Mouse (Mus musculus): ENCODE measurements at regions not wholly inside any gene's neighbourhood (a gene's known extent, or its start where the extent isn't known, plus 50 kb on each side); places are given as distances from the start of the nearest gene placed in this dataset.

DNA sequence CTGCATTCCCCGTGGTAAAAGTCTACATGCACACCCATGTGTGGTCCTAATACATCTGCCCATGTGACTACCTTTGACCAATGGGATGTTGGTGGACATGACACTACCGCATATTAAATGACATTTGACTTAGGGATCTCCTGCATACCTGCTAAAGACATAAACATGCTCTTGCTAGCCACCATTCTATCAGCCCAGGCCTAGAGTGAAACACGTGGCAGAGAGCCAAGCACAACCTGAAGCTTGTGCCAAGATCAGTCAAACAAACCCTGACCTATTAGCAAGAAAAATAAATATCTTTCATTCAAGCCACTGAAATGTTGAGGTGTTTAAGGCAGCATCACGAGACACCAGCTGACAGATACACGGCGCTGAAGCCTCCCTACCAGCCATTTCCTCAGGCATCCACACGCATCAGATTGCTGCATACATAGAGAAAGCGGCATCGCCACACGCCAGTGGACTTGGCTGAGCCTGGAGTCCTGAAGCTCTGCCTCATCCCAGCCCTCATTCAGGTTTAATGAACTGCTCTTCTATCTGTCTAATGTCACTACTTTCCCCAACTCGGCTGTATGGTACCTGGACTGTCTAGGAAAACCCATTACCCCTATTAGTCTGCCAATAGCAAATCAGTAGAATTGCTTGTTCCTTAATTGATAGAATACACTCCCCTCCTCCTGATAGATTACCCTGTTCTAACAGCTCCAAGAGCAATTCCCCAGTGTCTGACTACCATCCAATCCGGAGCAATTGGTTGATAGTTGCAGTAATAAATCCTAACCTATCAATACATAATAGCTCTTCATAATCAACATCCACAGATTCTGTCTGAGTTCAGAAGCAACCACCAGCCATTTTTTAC lies 242.8 kb upstream of the Rsrc1 start:
- peak; percentile 3 for DNase-seq (ENCODE audit: low spot score)

- no peak for DNase-seq (ENCODE audit: low spot score)
These were observed 241.7 kb upstream of the Rsrc1 start for GRCm38 (mm10) chr3:66739356-66740014.

- DNase-seq (ENCODE audit: low spot score) = no peak
These were observed 236.9 kb upstream of the Rsrc1 start for GRCm38 (mm10) chr3:66744133-66744913.

DNA sequence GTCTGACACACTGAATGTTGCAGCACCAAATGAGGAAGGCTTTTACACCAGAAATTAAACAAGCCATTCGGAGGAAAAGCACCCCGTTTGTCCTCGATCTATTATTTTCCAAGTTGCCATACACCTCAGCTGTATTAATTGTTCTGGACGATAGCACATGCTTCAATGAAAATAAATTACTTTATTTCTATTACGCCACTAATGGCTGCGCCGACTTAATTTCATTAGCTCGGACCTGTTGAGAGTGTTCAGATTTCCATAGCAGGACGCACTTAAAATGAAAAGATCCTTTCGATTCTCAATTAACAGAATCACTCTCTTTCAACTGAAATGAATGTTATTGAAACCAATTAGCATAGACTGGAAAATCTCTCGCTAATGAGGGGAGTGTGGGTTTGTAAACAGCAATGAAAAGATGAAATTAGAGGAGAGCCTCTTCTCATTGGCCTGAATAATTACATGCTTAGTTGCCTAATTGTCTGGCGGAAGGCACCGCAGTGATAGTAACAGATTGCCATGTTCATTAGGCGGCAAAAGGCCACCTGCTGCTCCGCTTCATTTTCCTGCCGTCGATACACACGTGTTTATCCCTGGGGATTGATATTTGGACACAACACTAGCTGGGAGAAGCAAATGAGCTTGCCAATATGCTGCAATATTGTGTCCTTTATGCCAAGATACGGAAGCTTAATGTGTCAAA lies 234.7 kb upstream of the Rsrc1 start:
- DNase-seq (ENCODE audit: low spot score) = no peak

DNA sequence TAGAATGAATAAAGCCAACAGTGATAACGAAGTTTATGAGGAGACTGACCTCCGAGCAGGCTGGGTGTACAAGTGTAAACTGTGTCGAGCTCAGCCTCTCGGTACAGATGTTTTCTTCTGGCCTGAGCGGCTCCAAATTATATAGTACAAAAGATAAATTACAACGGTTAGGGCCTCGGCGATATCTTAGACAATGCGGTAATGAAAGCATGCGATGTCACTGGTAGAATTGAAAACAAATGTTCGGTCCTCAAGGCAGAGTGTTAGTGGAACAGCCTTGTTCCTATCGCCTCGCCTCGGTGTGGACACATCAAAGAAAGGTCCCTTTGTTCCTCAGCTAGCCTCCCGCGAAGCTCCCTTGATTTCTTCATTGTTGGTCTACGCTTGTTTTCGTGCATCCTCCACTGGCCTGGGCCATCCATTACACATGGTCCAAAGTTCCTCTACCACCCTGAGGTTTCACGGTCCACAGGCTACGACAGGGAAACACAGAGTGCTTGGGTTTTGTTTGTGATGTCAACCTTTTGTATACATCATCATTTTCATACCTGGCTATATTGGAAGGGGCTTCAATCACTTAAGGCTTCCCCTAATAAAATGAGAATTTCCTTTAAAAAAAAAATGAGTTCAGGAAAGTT lies 234.0 kb upstream of the Rsrc1 start:
- no peak for DNase-seq (ENCODE audit: low spot score)

DNA sequence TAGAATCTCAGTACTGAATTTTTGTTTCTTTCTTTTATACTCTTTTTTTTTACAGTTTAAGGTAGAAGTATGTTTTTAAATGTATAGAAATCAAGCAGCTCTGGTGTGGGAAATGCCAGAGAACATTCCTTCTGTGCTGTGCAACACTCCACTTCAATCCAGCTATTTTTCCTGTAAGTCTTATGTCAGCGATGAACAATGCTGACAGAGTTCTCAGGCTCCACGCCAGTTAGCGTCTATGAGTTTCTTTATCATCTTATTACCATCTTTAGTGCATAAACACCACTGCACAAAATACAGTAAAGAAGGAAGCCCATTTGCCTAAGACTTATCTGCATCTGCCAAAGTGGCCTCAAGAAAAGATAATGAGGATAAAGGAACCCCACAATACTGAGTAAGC lies 223.0 kb upstream of the Rsrc1 start:
- no peak for DNase-seq (ENCODE audit: low spot score)

GRCm38 (mm10) chr3:66759841-66760240 lies 221.3 kb upstream of the Rsrc1 start:
- no peak for DNase-seq (ENCODE audit: low spot score)

DNA sequence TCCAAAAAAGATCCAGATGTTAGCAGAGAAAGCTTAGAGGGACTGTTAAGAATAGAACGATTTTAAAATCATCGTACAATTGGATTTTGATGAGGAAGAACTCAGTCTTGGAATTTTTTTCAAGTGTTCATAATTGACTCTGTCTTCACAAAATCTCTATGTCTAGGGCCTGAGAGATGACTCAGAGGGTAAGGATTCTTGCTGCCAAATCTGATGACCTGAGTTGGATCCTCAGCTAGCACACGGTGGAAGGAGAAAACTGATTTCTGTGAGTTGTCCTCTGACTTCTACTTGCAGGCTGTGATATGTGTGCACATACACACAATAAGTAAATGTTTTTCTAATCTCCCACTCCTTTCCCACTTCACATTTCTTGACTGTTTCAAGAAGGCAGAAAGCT lies 218.7 kb upstream of the Rsrc1 start:
- no peak for DNase-seq (ENCODE audit: low spot score)

DNA sequence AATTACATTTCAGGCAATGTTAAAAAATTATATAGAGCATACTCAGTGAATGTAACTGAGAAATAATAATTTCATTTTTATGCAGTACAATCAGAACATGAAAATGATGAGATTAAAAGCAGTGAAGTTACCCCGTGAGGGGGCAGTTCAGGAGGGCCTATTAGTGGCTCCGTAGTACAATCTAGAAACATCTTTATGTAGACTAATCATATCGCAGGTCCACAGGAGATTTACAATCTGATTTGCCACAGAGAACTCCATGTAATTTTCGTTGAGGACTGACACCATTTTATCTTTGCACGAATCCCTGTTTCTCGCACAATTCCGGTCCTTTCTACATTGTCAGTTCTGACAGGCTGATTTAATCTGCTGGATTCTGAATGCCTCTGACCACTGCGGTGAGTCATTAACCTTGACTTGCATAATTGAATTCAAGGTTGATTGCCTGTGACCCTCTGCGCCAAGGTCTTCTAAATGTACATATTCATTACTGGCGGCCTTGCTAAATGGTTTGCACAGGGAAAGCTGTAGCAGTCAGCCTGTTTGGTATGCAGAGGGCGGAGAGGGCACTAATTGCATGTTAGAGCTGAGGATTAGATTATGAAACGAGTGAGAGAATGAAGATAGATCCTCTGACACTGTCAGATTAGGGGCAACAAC lies 183.7 kb upstream of the Rsrc1 start:
- no peak for DNase-seq (ENCODE audit: low spot score)

DNA sequence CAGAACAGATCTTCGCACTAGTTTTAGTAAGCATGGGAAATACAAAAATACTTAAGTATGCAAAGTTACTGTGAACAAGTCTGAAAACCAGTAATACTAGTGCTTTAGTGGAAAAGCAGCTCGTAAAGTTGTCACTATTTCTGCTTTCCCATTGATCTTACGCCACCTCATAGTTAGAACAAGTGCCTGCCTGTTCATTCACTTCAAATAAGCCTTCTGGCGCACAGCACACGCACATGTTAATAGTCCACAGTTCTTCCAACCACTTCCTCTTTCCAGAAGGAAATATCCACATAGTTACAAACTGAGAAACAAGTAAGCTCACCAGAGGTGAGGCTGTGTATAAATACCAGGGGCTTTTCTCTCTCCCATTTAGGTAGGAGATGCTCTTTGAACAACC lies 182.9 kb upstream of the Rsrc1 start:
- DNase-seq (ENCODE audit: low spot score) = no peak

DNA sequence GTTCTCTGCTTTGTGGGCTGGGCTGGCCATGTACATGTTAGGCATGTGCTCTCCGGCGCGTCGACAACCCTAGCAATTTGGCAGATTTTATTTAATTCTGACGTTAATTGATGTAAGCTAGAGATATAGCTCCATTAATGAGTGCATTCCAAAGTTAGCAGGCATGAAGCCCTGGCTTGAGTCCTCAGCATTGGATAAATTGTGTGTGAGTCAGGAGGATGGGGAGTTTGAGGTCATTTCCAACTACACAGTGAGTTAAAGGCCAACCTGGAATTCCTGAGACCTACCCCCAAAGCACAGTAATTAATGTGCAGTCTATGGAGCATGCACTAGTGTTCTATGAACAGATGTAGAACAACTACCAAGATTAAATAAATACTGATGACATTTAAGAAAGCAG lies 178.7 kb upstream of the Rsrc1 start:
- DNase-seq (ENCODE audit: low spot score) = no peak

GRCm38 (mm10) chr3:66806176-66806575 lies 175.0 kb upstream of the Rsrc1 start:
- no peak for DNase-seq (ENCODE audit: low spot score)

DNA sequence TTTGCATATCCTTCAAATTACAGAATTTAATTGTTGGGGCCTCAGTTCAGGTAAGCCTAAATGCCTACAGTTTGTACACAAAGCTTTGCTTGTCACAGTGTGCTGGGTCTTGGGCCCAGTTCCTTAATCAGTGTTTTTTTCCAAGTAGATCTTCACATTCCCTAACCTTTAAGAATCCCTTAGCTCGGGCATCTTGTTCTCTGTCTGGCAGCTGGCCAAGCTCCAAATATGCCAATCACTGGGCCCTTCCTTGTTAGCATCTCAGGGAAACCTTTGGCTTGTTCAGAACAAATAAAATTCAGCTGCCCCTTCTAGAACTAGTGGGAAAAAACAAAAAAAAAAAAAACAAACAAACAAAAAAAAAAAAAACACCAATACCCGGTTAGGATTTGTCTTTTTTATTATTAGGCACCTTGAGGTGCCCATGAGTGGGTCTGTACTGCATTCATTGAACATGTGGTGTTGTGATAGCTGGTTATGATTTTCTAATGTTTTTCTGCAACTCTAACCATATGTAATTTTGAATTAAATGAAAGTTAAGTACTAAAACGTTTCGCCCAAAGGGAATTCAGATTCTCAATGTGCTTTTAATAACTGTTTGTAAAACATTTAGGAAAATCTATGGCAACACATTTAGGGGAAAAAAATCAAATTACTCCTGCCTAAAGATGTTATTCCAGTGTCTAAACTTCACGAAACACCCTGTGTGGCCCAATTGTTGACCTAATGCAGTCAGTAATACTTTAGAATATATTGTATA lies 168.3 kb upstream of the Rsrc1 start:
- no peak for DNase-seq (ENCODE audit: low spot score)

DNA sequence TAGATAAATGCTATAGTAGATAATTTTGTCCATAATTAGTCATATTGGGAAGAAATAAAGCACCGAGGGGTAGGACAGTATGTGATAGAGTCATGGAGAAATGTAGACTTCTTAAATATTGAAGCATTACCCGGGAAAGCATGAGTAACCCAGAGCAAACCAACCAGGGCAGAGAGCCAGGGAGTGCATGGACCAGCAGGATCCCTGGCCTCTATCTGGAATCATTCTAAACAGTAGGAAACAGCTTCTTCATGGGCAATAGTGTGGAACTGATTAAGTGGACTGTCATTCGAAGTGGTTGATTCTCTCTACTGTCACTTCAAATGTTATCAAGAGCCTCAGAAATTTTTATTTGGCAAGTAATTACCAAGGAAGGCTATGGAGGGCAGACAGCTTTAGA lies 155.4 kb upstream of the Rsrc1 start:
- DNase-seq (ENCODE audit: low spot score) = no peak

Measured in ovary, postnatal 14 days (tissue).